Mouse (Mus musculus): Measurements from ENCODE around the gene Sdhd. TPM values are rescaled to one million over a fixed set of nuclear protein-coding genes. Genes with fewer than 3 reads are reported as not detected.

Sdhd gene
- polyA plus RNA-seq, 1 experiment, result 210 TPM

GRCm38 (mm10) chr9:50554241-50555093 lies 49.1 kb downstream of the Sdhd start, which contains the start of gene Il18:
TSS of gene Il18 (plus strand) at chr9:50554827.
- Histone ChIP-seq H3K36me3 (ENCODE audit: control insufficient read depth, insufficient read depth, low read length) (no peaks in the 10 kb centered on the region), H3K4me3 (ENCODE audit: control insufficient read depth, insufficient read depth, low read length) (peak within 1 kb of the TSS; percentile 18), H3K27me3 (ENCODE audit: control insufficient read depth, insufficient read depth, low read length) (no peaks in the 10 kb centered on the region), H3K27ac (ENCODE audit: control insufficient read depth, insufficient read depth, low read length) (peak within 1 kb of the TSS; percentile 33; the same call in 1 of the 2 replicates), H3K4me1 (replicated peaks; ENCODE audit: control insufficient read depth, insufficient read depth, low read length) (peaks cover 6% of the 10 kb centered on the region)
- WGBS, result 28% methylated on average over 12 of the region's 12 CpGs
- peak; percentile 21 for DNase-seq
- TF ChIP-seq POLR2A (IDR thresholded peaks at IDR 0.05; ENCODE audit: control insufficient read depth, extremely low read depth, insufficient read depth, low read length, poor library complexity), result no peak
- TF ChIP-seq CTCF (IDR thresholded peaks at IDR 0.05; ENCODE audit: borderline replicate concordance, control insufficient read depth, extremely low read depth, insufficient read depth, low read length, poor library complexity), result no peak

- Histone ChIP-seq H3K4me1 (replicated peaks; ENCODE audit: control insufficient read depth, insufficient read depth, low read length) (peaks cover 6% of the 10 kb centered on the region), H3K27me3 (ENCODE audit: control insufficient read depth, insufficient read depth, low read length) (no peaks in the 10 kb centered on the region), H3K4me3 (ENCODE audit: control insufficient read depth, insufficient read depth, low read length) (no peak overlapping the region), H3K27ac (ENCODE audit: control insufficient read depth, insufficient read depth, low read length) (no peak overlapping the region), H3K36me3 (ENCODE audit: control insufficient read depth, insufficient read depth, low read length) (no peaks in the 10 kb centered on the region)
- WGBS, result 33% methylated on average over 2 of the region's 2 CpGs
- TF ChIP-seq CTCF (IDR thresholded peaks at IDR 0.05; ENCODE audit: borderline replicate concordance, control insufficient read depth, extremely low read depth, insufficient read depth, low read length, poor library complexity) (no peak), POLR2A (IDR thresholded peaks at IDR 0.05; ENCODE audit: control insufficient read depth, extremely low read depth, insufficient read depth, low read length, poor library complexity) (no peak)
- DNase-seq, result no peak
Observed at GRCm38 (mm10) chr9:50553547-50553946, 50.1 kb downstream of the Sdhd start.

GRCm38 (mm10) chr9:50552206-50552605 lies 51.4 kb downstream of the Sdhd start:
- no peak overlapping the region for H3K4me3 ChIP-seq (ENCODE audit: control insufficient read depth, insufficient read depth, low read length)
- TF ChIP-seq CTCF (IDR thresholded peaks at IDR 0.05; ENCODE audit: borderline replicate concordance, control insufficient read depth, extremely low read depth, insufficient read depth, low read length, poor library complexity), result no peak
- no peak for TF ChIP-seq POLR2A (IDR thresholded peaks at IDR 0.05; ENCODE audit: control insufficient read depth, extremely low read depth, insufficient read depth, low read length, poor library complexity)
- H3K36me3 ChIP-seq (ENCODE audit: control insufficient read depth, insufficient read depth, low read length), result no peaks in the 10 kb centered on the region
- H3K27ac ChIP-seq (ENCODE audit: control insufficient read depth, insufficient read depth, low read length), result no peak overlapping the region
- peaks cover 14% of the 10 kb centered on the region for H3K4me1 ChIP-seq (replicated peaks; ENCODE audit: control insufficient read depth, insufficient read depth, low read length)
- no peaks in the 10 kb centered on the region for H3K27me3 ChIP-seq (ENCODE audit: control insufficient read depth, insufficient read depth, low read length)
- WGBS, result 75% methylated on average over 5 of the region's 5 CpGs
- DNase-seq, result no peak

GRCm38 (mm10) chr9:50548936-50549335 lies 54.7 kb downstream of the Sdhd start:
- no peak overlapping the region for H3K4me3 ChIP-seq (ENCODE audit: control insufficient read depth, insufficient read depth, low read length)
- no peaks in the 10 kb centered on the region for H3K36me3 ChIP-seq (ENCODE audit: control insufficient read depth, insufficient read depth, low read length)
- peaks cover 8% of the 10 kb centered on the region for H3K4me1 ChIP-seq (replicated peaks; ENCODE audit: control insufficient read depth, insufficient read depth, low read length)
- no peak overlapping the region for H3K27ac ChIP-seq (ENCODE audit: control insufficient read depth, insufficient read depth, low read length)
- DNase-seq, result no peak
- 84% methylated on average over 4 of the region's 4 CpGs for WGBS
- TF ChIP-seq POLR2A (IDR thresholded peaks at IDR 0.05; ENCODE audit: control insufficient read depth, extremely low read depth, insufficient read depth, low read length, poor library complexity) (no peak), CTCF (IDR thresholded peaks at IDR 0.05; ENCODE audit: borderline replicate concordance, control insufficient read depth, extremely low read depth, insufficient read depth, low read length, poor library complexity) (no peak)
- H3K27me3 ChIP-seq (ENCODE audit: control insufficient read depth, insufficient read depth, low read length), result no peaks in the 10 kb centered on the region

GRCm38 (mm10) chr9:50547859-50548478 lies 55.6 kb downstream of the Sdhd start:
- Histone ChIP-seq H3K4me1 (replicated peaks; ENCODE audit: control insufficient read depth, insufficient read depth, low read length) (peaks cover 8% of the 10 kb centered on the region), H3K27ac (ENCODE audit: control insufficient read depth, insufficient read depth, low read length) (peak overlapping the region; percentile 97), H3K4me3 (ENCODE audit: control insufficient read depth, insufficient read depth, low read length) (peak overlapping the region; percentile 45), H3K27me3 (ENCODE audit: control insufficient read depth, insufficient read depth, low read length) (no peaks in the 10 kb centered on the region), H3K36me3 (ENCODE audit: control insufficient read depth, insufficient read depth, low read length) (no peaks in the 10 kb centered on the region)
- peak; percentile 36 for DNase-seq
- 3% methylated on average over 5 of the region's 5 CpGs for WGBS
- TF ChIP-seq POLR2A (IDR thresholded peaks at IDR 0.05; ENCODE audit: control insufficient read depth, extremely low read depth, insufficient read depth, low read length, poor library complexity) (no peak), CTCF (IDR thresholded peaks at IDR 0.05; ENCODE audit: borderline replicate concordance, control insufficient read depth, extremely low read depth, insufficient read depth, low read length, poor library complexity) (no peak)

Other genes starting within 250 kb of the Sdhd start
- gene Plet1, start 109.3 kb downstream of the Sdhd start, polyA plus RNA-seq (2012; rRNA removed), result 7.5 and 8.0 TPM in 2 replicates
- 45.0 and 51.0 TPM in 2 replicates for gene Pts, start 75.1 kb downstream of the Sdhd start, polyA plus RNA-seq (2012; rRNA removed)
- 3.2 and 5.0 TPM in 2 replicates for gene Il18, start 49.0 kb downstream of the Sdhd start, polyA plus RNA-seq (2012; rRNA removed)
- gene Bco2, start 48.6 kb downstream of the Sdhd start, polyA plus RNA-seq (2012; rRNA removed), result 0.23 and 0.38 TPM in 2 replicates
- gene Tex12, start 42.5 kb downstream of the Sdhd start, polyA plus RNA-seq (2012; rRNA removed), result not detected in 2 replicates
- 126 and 168 TPM in 2 replicates for gene Timm8b, start 98 bp upstream of the Sdhd start, polyA plus RNA-seq (2012; rRNA removed)
- gene Pih1d2, start 13.5 kb upstream of the Sdhd start, polyA plus RNA-seq (2012; rRNA removed), result 0.69 and 0.85 TPM in 2 replicates
- gene Nkapd1, start 13.7 kb upstream of the Sdhd start, polyA plus RNA-seq (2012; rRNA removed), result 8.5 and 8.9 TPM in 2 replicates
- 23.8 and 24.5 TPM in 2 replicates for gene Dlat, start 56.0 kb upstream of the Sdhd start, polyA plus RNA-seq (2012; rRNA removed)
- gene Dixdc1, start 135.7 kb upstream of the Sdhd start, polyA plus RNA-seq (2012; rRNA removed), result 0.37 and 0.77 TPM in 2 replicates
- 1.6 and 3.6 TPM in 2 replicates for gene 2310030G06Rik, start 142.7 kb upstream of the Sdhd start, polyA plus RNA-seq (2012; rRNA removed)
- 29.7 and 146 TPM in 2 replicates for gene Cryab, start 147.5 kb upstream of the Sdhd start, polyA plus RNA-seq (2012; rRNA removed)
- gene Hspb2, start 148.5 kb upstream of the Sdhd start, polyA plus RNA-seq (2012; rRNA removed), result 3.8 and 16.7 TPM in 2 replicates
- gene Fdxacb1, start 164.4 kb upstream of the Sdhd start, polyA plus RNA-seq (2012; rRNA removed), result 4.5 and 4.7 TPM in 2 replicates
- 23.2 and 23.4 TPM in 2 replicates for gene Alg9, start 171.2 kb upstream of the Sdhd start, polyA plus RNA-seq (2012; rRNA removed)
- gene 1110032A03Rik, start 171.7 kb upstream of the Sdhd start, polyA plus RNA-seq (2012; rRNA removed), result 20.0 and 22.4 TPM in 2 replicates
- 17.1 and 19.7 TPM in 2 replicates for gene Ppp2r1b, start 241.5 kb upstream of the Sdhd start, polyA plus RNA-seq (2012; rRNA removed)